Mouse (Mus musculus) stomach, postnatal 0 days (tissue): ENCODE results near the gene Col18a1. TPM values are rescaled to one million over a fixed set of nuclear protein-coding genes. Genes with fewer than 3 reads are reported as not detected.

Source experiments
- ATAC-seq: fragments of 200-750 bp; cut with Nextera tagmentation; 2 replicates; pipeline ENCODE4 v1.8.0; 2017; ENCODE audit not compliant: low FRiP score, low TSS enrichment
- DNase-seq: peaks from one replicate; pipeline ENCODE4 v3.0.0-alpha.2; 2016; ENCODE audit warnings: low spot score
- H3K27ac ChIP-seq: fragments of 300-500 bp; sonication (generic); replicated peaks from 2 replicates; pipeline ENCODE4 v1.5.1; 2014; ENCODE audit warnings: mild to moderate bottlenecking, control low read depth
- H3K27me3 ChIP-seq: fragments of 300-500 bp; sonication (generic); 2 replicates; pipeline ENCODE4 v1.6.1; 2014; ENCODE audit warnings: low read length; ENCODE audit not compliant: control insufficient read depth, insufficient read depth
- H3K36me3 ChIP-seq: fragments of 300-500 bp; sonication (generic); 2 replicates; pipeline ENCODE4 v1.6.1; 2014; ENCODE audit warnings: low read length, mixed read lengths; ENCODE audit not compliant: control insufficient read depth, insufficient read depth
- H3K4me1 ChIP-seq: fragments of 300-500 bp; sonication (generic); replicated peaks from 2 replicates; pipeline ENCODE4 v1.6.1; 2014; ENCODE audit warnings: antibody characterized with exemption; ENCODE audit not compliant: control insufficient read depth, insufficient read depth
- H3K4me2 ChIP-seq: fragments of 300-500 bp; sonication (generic); replicated peaks from 2 replicates; pipeline ENCODE4 v1.6.1; 2014; ENCODE audit warnings: low read depth, mild to moderate bottlenecking, control low read depth, moderate library complexity
- H3K4me3 ChIP-seq: fragments of 300-500 bp; sonication (generic); 2 replicates; pipeline ENCODE4 v1.5.1; 2014; ENCODE audit warnings: low read depth, low read length, control low read depth
- H3K9ac ChIP-seq: fragments of 300-500 bp; sonication (generic); 2 replicates; pipeline ENCODE4 v1.6.1; 2014; ENCODE audit warnings: mild to moderate bottlenecking, low read length, control low read depth, mixed read lengths
- H3K9me3 ChIP-seq: fragments of 300-500 bp; sonication (generic); 2 replicates; pipeline ENCODE4 v1.6.1; 2016; ENCODE audit warnings: low read length; ENCODE audit not compliant: control insufficient read depth
- CTCF ChIP-seq: IDR thresholded peaks from 2 replicates; pipeline ENCODE4 v1.5.1; 2016; ENCODE audit warnings: antibody characterized with exemption, low read depth, mild to moderate bottlenecking, moderate library complexity
- EP300 ChIP-seq: optimal IDR thresholded peaks from 2 replicates; pipeline ENCODE3; 2016; ENCODE audit warnings: antibody characterized with exemption
- WGBS: fragments of 180-500 bp; shearing (Covaris S2); extraction: QIAGEN DNeasy Blood & Tissue Kit; methylation state at CpG from one replicate; pipeline ENCODE4 v1.1.7; 2014; 5-methylcytosine and 5-hydroxymethylcytosine counted together
- polyA plus RNA-seq: library from polyadenylated mRNA; unstranded; fragments of >200 nt; fragmentation: Nextera tagmentation; extraction: Ambion mirVana; gene quantifications from 2 replicates; pipeline ENCODE4 v1.2.1, GENCODE M21; 2015

Col18a1 gene
- polyA plus RNA-seq, 1 experiment from 2014 or later: 26.3 TPM

- 70% methylated on average over 4 of the region's 4 CpGs for WGBS
- Histone ChIP-seq H3K27ac (no peak overlapping the region), H3K4me2 (no peak overlapping the region), H3K4me1 (0 out of 2 replicates have a peak, but pooled peaks cover 6% of the 10 kb centered on the region), H3K9me3 (no peaks in the 10 kb centered on the region), H3K9ac (no peak overlapping the region), H3K27me3 (no peaks in the 10 kb centered on the region), H3K36me3 (no peaks in the 10 kb centered on the region), H3K4me3 (no peak overlapping the region)
- no peak for ATAC-seq
- DNase-seq: no peak
- no peak for TF ChIP-seq CTCF
- TF ChIP-seq EP300: no peak
Observed at GRCm38 (mm10) chr10:77163392-77163977, 2.9 kb downstream of the Col18a1 start.

GRCm38 (mm10) chr10:77159573-77159972 lies 6.8 kb downstream of the Col18a1 start:
- H3K4me3 ChIP-seq: no peak overlapping the region
- 52% methylated on average over 8 of the region's 8 CpGs for WGBS
- DNase-seq: no peak
- H3K9ac ChIP-seq: no peak overlapping the region
- H3K27me3 ChIP-seq: no peaks in the 10 kb centered on the region
- no peak overlapping the region for H3K27ac ChIP-seq
- no peaks in the 10 kb centered on the region for H3K9me3 ChIP-seq
- H3K4me1 ChIP-seq: no peaks in the 10 kb centered on the region
- ATAC-seq: no peak
- no peaks in the 10 kb centered on the region for H3K36me3 ChIP-seq
- no peak for TF ChIP-seq CTCF
- no peak for TF ChIP-seq EP300
- H3K4me2 ChIP-seq: no peak overlapping the region

DNA sequence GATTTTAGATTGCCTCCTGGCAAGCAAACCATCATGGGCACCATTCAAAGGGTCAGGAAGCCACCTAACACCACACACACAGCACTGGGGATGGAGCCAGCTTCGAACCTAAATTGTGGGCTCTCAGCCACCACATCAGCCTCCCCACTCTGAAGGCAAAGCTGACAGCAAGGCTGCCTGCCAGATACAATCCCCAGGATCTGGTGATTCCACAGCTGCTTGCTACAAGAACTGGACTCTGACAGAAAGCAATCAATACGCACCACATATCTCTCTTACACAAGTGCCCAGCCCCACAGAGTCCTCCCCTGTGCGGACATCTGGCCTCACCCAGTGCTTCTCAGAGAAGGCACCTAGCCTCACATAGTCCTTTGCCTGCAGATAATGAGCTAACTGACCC lies 7.4 kb downstream of the Col18a1 start:
- H3K27ac ChIP-seq: no peak overlapping the region
- WGBS: 36% methylated on average over 3 of the region's 3 CpGs

DNA sequence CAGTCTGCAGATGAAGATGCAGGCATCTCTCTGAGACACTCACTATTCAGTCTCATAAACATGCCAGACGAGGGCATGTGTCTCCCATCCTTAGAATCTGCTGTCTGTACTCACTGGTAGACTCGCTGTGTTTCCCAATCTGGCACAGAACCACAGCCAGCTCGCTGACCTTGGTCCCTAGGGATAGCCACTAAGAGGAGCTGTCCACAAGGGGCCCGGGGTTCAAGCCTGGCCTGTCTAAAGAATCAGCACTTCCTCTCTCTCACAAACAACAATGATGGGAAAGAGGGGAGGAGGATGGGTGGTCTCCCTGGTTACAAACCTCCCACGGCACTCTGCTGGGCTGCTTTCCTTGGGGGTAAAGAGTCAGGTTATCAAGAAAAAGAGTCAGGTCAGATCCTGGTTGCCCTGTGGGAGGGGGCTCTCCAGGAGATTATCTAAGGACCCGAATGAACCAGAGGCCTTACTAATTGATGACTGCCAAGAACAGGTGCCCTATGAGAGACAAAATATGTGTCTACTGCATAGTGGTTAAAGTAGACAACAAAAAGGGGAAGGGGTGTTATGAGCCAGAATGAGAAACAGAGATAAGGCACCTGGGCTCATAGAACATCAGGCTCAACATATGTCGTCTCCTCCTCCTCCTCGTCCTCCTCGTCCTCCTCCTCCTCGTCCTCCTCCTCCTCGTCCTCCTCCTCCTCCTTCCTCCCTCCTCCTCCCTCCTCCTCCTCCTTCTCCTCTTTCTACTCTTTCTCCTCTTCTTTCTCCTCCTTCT lies 8.9 kb downstream of the Col18a1 start:
- Histone ChIP-seq H3K4me1 (no peaks in the 10 kb centered on the region), H3K9ac (no peak overlapping the region), H3K27me3 (no peaks in the 10 kb centered on the region), H3K9me3 (no peaks in the 10 kb centered on the region), H3K36me3 (no peaks in the 10 kb centered on the region), H3K4me2 (no peak overlapping the region), H3K4me3 (no peak overlapping the region), H3K27ac (no peak overlapping the region)
- DNase-seq (no peak), ATAC-seq (no peak)
- 43% methylated on average over 10 of the region's 11 CpGs for WGBS
- TF ChIP-seq EP300 (no peak), CTCF (no peak)

More for the DNA sequence above, 7.4 kb downstream of the Col18a1 start:
- TF ChIP-seq CTCF: no peak
- no peak for TF ChIP-seq EP300
- no peaks in the 10 kb centered on the region for H3K36me3 ChIP-seq
- no peak overlapping the region for H3K4me2 ChIP-seq
- H3K27me3 ChIP-seq: no peaks in the 10 kb centered on the region
- no peak overlapping the region for H3K9ac ChIP-seq
- no peaks in the 10 kb centered on the region for H3K4me1 ChIP-seq
- no peaks in the 10 kb centered on the region for H3K9me3 ChIP-seq
- no peak for ATAC-seq
- DNase-seq: no peak
- H3K4me3 ChIP-seq: no peak overlapping the region

GRCm38 (mm10) chr10:77152178-77152621 lies 14.1 kb downstream of the Col18a1 start:
- H3K27ac ChIP-seq: no peak overlapping the region
- H3K4me3 ChIP-seq: no peak overlapping the region
- peak; percentile 58 for ATAC-seq
- DNase-seq: peak; percentile 49
- WGBS: 43% methylated on average over 2 of the region's 2 CpGs
- H3K9me3 ChIP-seq: no peaks in the 10 kb centered on the region
- no peak overlapping the region for H3K4me2 ChIP-seq
- no peak overlapping the region for H3K9ac ChIP-seq
- TF ChIP-seq EP300: no peak
- no peak for TF ChIP-seq CTCF
- H3K36me3 ChIP-seq: no peaks in the 10 kb centered on the region
- no peaks in the 10 kb centered on the region for H3K27me3 ChIP-seq
- H3K4me1 ChIP-seq: peaks cover 13% of the 10 kb centered on the region

GRCm38 (mm10) chr10:77151551-77152002 lies 14.8 kb downstream of the Col18a1 start:
- H3K9ac ChIP-seq: no peak overlapping the region
- no peak overlapping the region for H3K4me3 ChIP-seq
- 56% methylated on average over 4 of the region's 4 CpGs for WGBS

More at GRCm38 (mm10) chr10:77151551-77152002, 14.8 kb downstream of the Col18a1 start:
- H3K9me3 ChIP-seq: no peaks in the 10 kb centered on the region
- H3K36me3 ChIP-seq: no peaks in the 10 kb centered on the region
- H3K4me1 ChIP-seq: peaks cover 13% of the 10 kb centered on the region
- no peaks in the 10 kb centered on the region for H3K27me3 ChIP-seq
- ATAC-seq (no peak), DNase-seq (no peak)
- H3K27ac ChIP-seq: peak overlapping the region; percentile 35; the same call in 1 of the 2 replicates
- H3K4me2 ChIP-seq: peak overlapping the region; percentile 25; the same call in 1 of the 2 replicates
- TF ChIP-seq EP300: no peak
- peak; percentile 22; the same call in 1 of the 2 replicates for TF ChIP-seq CTCF
